Mouse (Mus musculus) bone marrow macrophage, adult 2 months (primary cell): ENCODE measurements around the gene Cd53. TPM values are rescaled to one million over a fixed set of nuclear protein-coding genes. Genes with fewer than 3 reads are reported as not detected.

Source experiments
- H3K27ac ChIP-seq: 2 replicates; pipeline ENCODE4 v1.5.1; 2012; ENCODE audit warnings: low read depth, low read length; ENCODE audit not compliant: insufficient read depth
- H3K4me1 ChIP-seq: 2 replicates; pipeline ENCODE4 v1.6.1; 2012; ENCODE audit warnings: low read length; ENCODE audit not compliant: control insufficient read depth, insufficient read depth
- H3K4me3 ChIP-seq: 2 replicates; pipeline ENCODE4 v1.5.1; 2012; ENCODE audit warnings: mild to moderate bottlenecking, low read length, moderate library complexity; ENCODE audit not compliant: insufficient read depth
- CTCF ChIP-seq: IDR thresholded peaks from 2 replicates; pipeline ENCODE4 v1.5.1; 2012; ENCODE audit warnings: low read depth, mild to moderate bottlenecking, low read length, moderate library complexity
- POLR2A ChIP-seq: IDR thresholded peaks from 2 replicates; pipeline ENCODE4 v1.6.1; 2012; ENCODE audit warnings: mild to moderate bottlenecking, low read depth, low read length, borderline replicate concordance
- polyA plus RNA-seq: library from polyadenylated mRNA; stranded (reverse); fragments of >200 nt; gene quantifications from 2 replicates; pipeline ENCODE4 v1.2.4, GENCODE M21; 2012; ENCODE audit not compliant: missing spikeins, insufficient read depth, insufficient read length

The Cd53 gene
- polyA plus RNA-seq, result 691 and 706 TPM in 2 replicates

DNA sequence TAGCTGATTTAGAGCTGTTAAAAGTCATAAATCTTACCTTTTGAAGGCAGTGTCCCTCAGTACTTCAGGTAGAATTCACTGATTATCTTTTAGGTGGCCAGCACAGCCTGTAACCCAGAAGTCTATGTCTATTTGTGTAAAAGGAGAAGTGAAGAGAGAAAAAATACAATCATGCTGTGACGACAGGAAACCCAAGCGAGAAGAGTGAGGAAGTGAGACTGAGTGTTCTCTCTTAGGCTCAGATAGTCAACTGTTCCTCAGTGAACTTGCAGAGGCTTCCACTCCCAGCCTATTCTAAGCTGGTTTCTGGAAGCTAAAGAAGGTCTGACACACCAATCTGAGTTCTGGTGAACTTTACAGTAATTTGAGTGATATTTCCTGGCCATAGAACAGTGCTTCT, at the start of gene Cd53:
TSS of gene Cd53 (minus strand) at position 220 of the 400 bp plus-strand sequence.
- Histone ChIP-seq H3K4me1 (peaks cover 10% of the 10 kb centered on the region), H3K27ac (peak within 1 kb of the TSS; percentile 96), H3K4me3 (peak within 1 kb of the TSS; percentile 44)
- TF ChIP-seq CTCF, result no peak
- no peak for TF ChIP-seq POLR2A

DNA sequence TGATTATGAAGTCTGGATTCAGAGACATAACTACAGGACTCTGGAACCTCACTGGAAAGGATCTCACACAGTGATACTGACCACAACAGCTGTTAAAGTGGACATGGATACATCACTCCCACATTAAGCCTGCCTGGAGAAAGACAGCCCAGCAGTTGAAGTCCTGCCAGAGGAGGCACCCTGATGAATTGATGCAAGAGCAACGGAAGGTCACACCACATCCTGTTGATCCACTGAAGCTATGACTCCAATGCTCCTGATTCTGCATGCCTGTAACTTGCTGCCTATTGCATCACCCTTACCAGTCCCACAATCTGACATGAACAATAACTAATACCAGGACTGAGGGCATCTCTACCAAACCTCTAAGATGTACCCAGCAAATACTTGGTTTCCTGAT, 42.2 kb upstream of the Cd53 start:
- Histone ChIP-seq H3K27ac (no peak overlapping the region), H3K4me3 (no peak overlapping the region), H3K4me1 (peaks cover 14% of the 10 kb centered on the region)
- TF ChIP-seq POLR2A, result no peak
- TF ChIP-seq CTCF, result no peak

DNA sequence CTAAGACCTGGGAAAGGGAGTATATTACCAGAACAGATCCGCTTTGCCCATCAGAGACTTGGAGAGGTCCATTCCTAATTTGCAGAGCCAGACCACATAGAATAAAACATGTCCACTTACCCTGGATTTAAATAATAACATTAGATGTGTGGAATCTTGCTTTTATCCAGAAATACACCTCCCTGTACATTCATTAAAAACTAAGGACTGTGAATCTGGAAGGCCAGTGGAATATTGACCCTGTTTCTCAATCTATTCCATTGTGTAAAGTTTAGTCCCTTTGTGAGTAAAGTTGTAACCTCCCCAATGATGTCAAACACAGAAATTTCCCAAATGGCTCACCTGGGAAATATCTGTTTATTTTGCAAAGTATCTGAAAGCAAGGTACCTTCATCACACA, 36.2 kb upstream of the Cd53 start, which contains the start of gene Olfr266:
TSS of gene Olfr266 (minus strand) at position 101 of the 400 bp plus-strand sequence.
- Histone ChIP-seq H3K4me1 (no peaks in the 10 kb centered on the region; the same call in 1 of the 2 replicates), H3K27ac (no peak within 1 kb of the TSS), H3K4me3 (no peak within 1 kb of the TSS)
- TF ChIP-seq CTCF, result no peak
- TF ChIP-seq POLR2A, result no peak

- Histone ChIP-seq H3K27ac (no peak overlapping the region), H3K4me3 (no peak overlapping the region), H3K4me1 (no peaks in the 10 kb centered on the region)
- TF ChIP-seq POLR2A (no peak), CTCF (no peak)
Observed at GRCm38 (mm10) chr3:106817676-106818075, 27.7 kb upstream of the Cd53 start.

GRCm38 (mm10) chr3:106808972-106809695, 19.2 kb upstream of the Cd53 start:
- Histone ChIP-seq H3K4me1 (peaks cover 2% of the 10 kb centered on the region; the same call in 1 of the 2 replicates), H3K27ac (no peak overlapping the region), H3K4me3 (no peak overlapping the region)
- TF ChIP-seq CTCF, result no peak
- no peak for TF ChIP-seq POLR2A

- TF ChIP-seq POLR2A (no peak), CTCF (no peak)
- no peaks in the 10 kb centered on the region for H3K4me1 ChIP-seq
- no peak overlapping the region for H3K4me3 ChIP-seq
- no peak overlapping the region for H3K27ac ChIP-seq
Observed at GRCm38 (mm10) chr3:106798079-106798478, 8.1 kb upstream of the Cd53 start.

DNA sequence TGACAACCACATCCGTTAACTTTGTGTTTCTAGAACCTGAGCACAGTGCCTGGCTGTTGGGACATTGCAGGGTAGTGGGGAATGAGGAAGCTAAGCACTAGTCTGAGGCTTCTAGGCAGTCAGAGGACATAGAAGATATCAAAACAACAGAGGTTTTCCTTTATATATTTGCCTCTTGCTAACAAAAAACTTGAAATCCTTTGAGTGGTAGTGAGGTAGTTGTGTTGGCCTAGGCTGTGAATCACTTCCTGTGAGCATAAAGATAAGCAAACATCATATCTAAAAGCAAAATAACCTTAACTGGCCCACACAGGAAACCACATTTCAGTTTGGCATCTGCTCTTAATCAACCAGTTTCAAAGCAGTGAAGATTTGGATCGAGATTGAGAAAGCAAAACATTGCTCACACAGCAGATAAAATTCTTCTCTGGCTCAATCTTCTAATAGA, 1.5 kb downstream of the Cd53 start:
- TF ChIP-seq CTCF (no peak), POLR2A (no peak)
- Histone ChIP-seq H3K4me3 (peak overlapping the region; percentile 42), H3K27ac (peak overlapping the region; percentile 96), H3K4me1 (peaks cover 12% of the 10 kb centered on the region)

GRCm38 (mm10) chr3:106787972-106788371, 2.0 kb downstream of the Cd53 start:
- TF ChIP-seq CTCF (no peak), POLR2A (no peak)
- Histone ChIP-seq H3K27ac (peak overlapping the region; percentile 96), H3K4me3 (peak overlapping the region; percentile 42), H3K4me1 (peaks cover 12% of the 10 kb centered on the region)

- peak overlapping the region; percentile 51; the same call in 1 of the 2 replicates for H3K27ac ChIP-seq
- peak overlapping the region; percentile 29; the same call in 1 of the 2 replicates for H3K4me3 ChIP-seq
- peaks cover 13% of the 10 kb centered on the region for H3K4me1 ChIP-seq
- TF ChIP-seq POLR2A (no peak), CTCF (no peak)
Observed at GRCm38 (mm10) chr3:106785130-106785529, 4.8 kb downstream of the Cd53 start.

DNA sequence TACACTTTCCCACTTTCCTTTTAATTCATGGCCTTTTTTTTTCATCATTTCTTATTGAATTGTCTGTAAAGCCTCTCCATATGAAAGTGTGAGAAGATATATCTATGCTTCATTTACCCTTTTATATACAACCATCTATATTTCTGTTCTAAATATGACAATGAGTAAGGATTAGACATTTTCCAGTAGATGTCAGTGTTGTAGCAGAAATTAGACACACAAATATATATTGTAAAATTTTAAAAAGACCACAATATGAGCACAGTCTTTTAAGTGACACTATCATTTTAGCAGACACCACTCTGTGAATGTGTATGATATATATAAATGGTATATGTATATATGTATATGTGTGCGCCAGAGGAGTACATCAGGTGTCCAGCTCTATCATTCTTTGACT, 18.1 kb downstream of the Cd53 start:
- Histone ChIP-seq H3K4me3 (no peak overlapping the region), H3K27ac (no peak overlapping the region), H3K4me1 (peaks cover 5% of the 10 kb centered on the region; the same call in 1 of the 2 replicates)
- TF ChIP-seq POLR2A, result no peak
- no peak for TF ChIP-seq CTCF
